Mouse (Mus musculus) hindbrain, embryonic 15.5 days (tissue): ENCODE results near the gene Fam50b. TPM values are rescaled to one million over a fixed set of nuclear protein-coding genes. Genes with fewer than 3 reads are reported as not detected.

Experiments
- ATAC-seq: fragments of 200-750 bp; cut with Nextera tagmentation; 2 replicates; pipeline ENCODE4 v1.8.0; 2017; ENCODE audit warnings: low read depth, moderate number of reproducible peaks, moderate TSS enrichment; ENCODE audit not compliant: low FRiP score
- H3K27ac ChIP-seq: fragments of 300-500 bp; sonication (generic); replicated peaks from 2 replicates; pipeline ENCODE4 v1.5.1; 2015; ENCODE audit warnings: mild to moderate bottlenecking, inconsistent platforms
- H3K27me3 ChIP-seq: fragments of 300-500 bp; sonication (generic); 2 replicates; pipeline ENCODE4 v1.6.1; 2015; ENCODE audit warnings: control low read depth, inconsistent platforms
- H3K36me3 ChIP-seq: fragments of 300-500 bp; sonication (generic); 2 replicates; pipeline ENCODE4 v1.6.1; 2015; ENCODE audit warnings: control low read depth, inconsistent platforms
- H3K4me1 ChIP-seq: fragments of 300-500 bp; sonication (generic); replicated peaks from 2 replicates; pipeline ENCODE4 v1.6.1; 2015; ENCODE audit warnings: control low read depth, inconsistent platforms
- H3K4me2 ChIP-seq: fragments of 300-500 bp; sonication (generic); 2 replicates; pipeline ENCODE4 v1.6.1; 2015; ENCODE audit warnings: moderate library complexity, mild to moderate bottlenecking, inconsistent platforms
- H3K4me3 ChIP-seq: fragments of 300-500 bp; sonication (generic); 2 replicates; pipeline ENCODE4 v1.5.1; 2015; ENCODE audit warnings: mild to moderate bottlenecking, inconsistent platforms
- H3K9ac ChIP-seq: fragments of 300-500 bp; sonication (generic); 2 replicates; pipeline ENCODE4 v1.6.1; 2015; ENCODE audit warnings: inconsistent platforms
- H3K9me3 ChIP-seq: fragments of 300-500 bp; sonication (generic); 2 replicates; pipeline ENCODE4 v1.6.1; 2016; ENCODE audit warnings: control low read depth, inconsistent platforms
- WGBS: fragments of 180-500 bp; shearing (Covaris S2); methylation state at CpG from one replicate; pipeline ENCODE4 v1.1.7; 2015; 5-methylcytosine and 5-hydroxymethylcytosine counted together
- polyA plus RNA-seq: library from polyadenylated mRNA; unstranded; fragments of >200 nt; fragmentation: Nextera tagmentation; extraction: Ambion mirVana; gene quantifications from 2 replicates; pipeline ENCODE4 v1.2.1, GENCODE M21; 2015

The Fam50b gene
- polyA plus RNA-seq, 1 experiment from 2014 or later = not detected

GRCm38 (mm10) chr13:34780856-34781610 is 46.4 kb downstream of the Fam50b start:
- no peak for ATAC-seq
- Histone ChIP-seq H3K9ac (no peak overlapping the region), H3K27me3 (no peaks in the 10 kb centered on the region), H3K4me2 (no peak overlapping the region), H3K4me3 (no peak overlapping the region), H3K9me3 (no peaks in the 10 kb centered on the region), H3K36me3 (no peaks in the 10 kb centered on the region), H3K27ac (no peak overlapping the region), H3K4me1 (no peaks in the 10 kb centered on the region)
- WGBS = 67% methylated on average over 7 of the region's 7 CpGs

- H3K4me1 ChIP-seq = no peaks in the 10 kb centered on the region
- no peak overlapping the region for H3K9ac ChIP-seq
- no peak for ATAC-seq
- no peak overlapping the region for H3K4me3 ChIP-seq
- H3K27me3 ChIP-seq = no peaks in the 10 kb centered on the region
- H3K4me2 ChIP-seq = no peak overlapping the region
- H3K36me3 ChIP-seq = no peaks in the 10 kb centered on the region
- no peak overlapping the region for H3K27ac ChIP-seq
- 82% methylated on average over 4 of the region's 4 CpGs for WGBS
- H3K9me3 ChIP-seq = no peaks in the 10 kb centered on the region
Observed at GRCm38 (mm10) chr13:34781611-34782009, 47.0 kb downstream of the Fam50b start.

GRCm38 (mm10) chr13:34784818-34785217 is 50.2 kb downstream of the Fam50b start:
- H3K9ac ChIP-seq = no peak overlapping the region
- 91% methylated on average over 8 of the region's 8 CpGs for WGBS
- no peaks in the 10 kb centered on the region for H3K36me3 ChIP-seq
- no peak overlapping the region for H3K4me2 ChIP-seq
- H3K4me3 ChIP-seq = no peak overlapping the region
- no peak overlapping the region for H3K27ac ChIP-seq
- no peak for ATAC-seq
- H3K4me1 ChIP-seq = no peaks in the 10 kb centered on the region
- no peaks in the 10 kb centered on the region for H3K9me3 ChIP-seq
- H3K27me3 ChIP-seq = no peaks in the 10 kb centered on the region

- 89% methylated on average over 5 of the region's 5 CpGs for WGBS
- Histone ChIP-seq H3K4me1 (no peaks in the 10 kb centered on the region), H3K27ac (no peak overlapping the region), H3K4me2 (no peak overlapping the region), H3K9ac (no peak overlapping the region), H3K4me3 (no peak overlapping the region), H3K36me3 (no peaks in the 10 kb centered on the region), H3K27me3 (no peaks in the 10 kb centered on the region), H3K9me3 (no peaks in the 10 kb centered on the region)
- ATAC-seq = no peak
Observed at GRCm38 (mm10) chr13:34786634-34787033, 52.0 kb downstream of the Fam50b start.

- ATAC-seq = no peak
- Histone ChIP-seq H3K9me3 (no peaks in the 10 kb centered on the region), H3K4me2 (no peak overlapping the region), H3K27ac (no peak overlapping the region), H3K9ac (no peak overlapping the region), H3K27me3 (no peaks in the 10 kb centered on the region), H3K4me3 (no peak overlapping the region), H3K36me3 (no peaks in the 10 kb centered on the region), H3K4me1 (no peaks in the 10 kb centered on the region)
- WGBS = 53% methylated on average over 5 of the region's 5 CpGs
Observed at GRCm38 (mm10) chr13:34787546-34787945, 52.9 kb downstream of the Fam50b start.

- no peaks in the 10 kb centered on the region for H3K4me1 ChIP-seq
- no peaks in the 10 kb centered on the region for H3K9me3 ChIP-seq
- H3K36me3 ChIP-seq = no peaks in the 10 kb centered on the region
- no peak overlapping the region for H3K9ac ChIP-seq
- WGBS = 86% methylated on average over 3 of the region's 3 CpGs
- no peaks in the 10 kb centered on the region for H3K27me3 ChIP-seq
- ATAC-seq = no peak
- no peak overlapping the region for H3K4me3 ChIP-seq
- H3K27ac ChIP-seq = no peak overlapping the region
- no peak overlapping the region for H3K4me2 ChIP-seq
Observed at GRCm38 (mm10) chr13:34789176-34789818, 54.6 kb downstream of the Fam50b start.

- no peaks in the 10 kb centered on the region for H3K27me3 ChIP-seq
- no peaks in the 10 kb centered on the region for H3K9me3 ChIP-seq
- 79% methylated on average over 7 of the region's 7 CpGs for WGBS
- H3K4me1 ChIP-seq = no peaks in the 10 kb centered on the region
- H3K9ac ChIP-seq = no peak overlapping the region
- no peak overlapping the region for H3K4me2 ChIP-seq
- H3K4me3 ChIP-seq = no peak overlapping the region
- ATAC-seq = no peak
- H3K27ac ChIP-seq = no peak overlapping the region
- H3K36me3 ChIP-seq = no peaks in the 10 kb centered on the region
Observed at GRCm38 (mm10) chr13:34793066-34793465, 58.4 kb downstream of the Fam50b start.

GRCm38 (mm10) chr13:34793816-34794215 is 59.2 kb downstream of the Fam50b start:
- H3K4me3 ChIP-seq = no peak overlapping the region
- no peak overlapping the region for H3K9ac ChIP-seq
- H3K4me2 ChIP-seq = no peak overlapping the region
- no peak for ATAC-seq
- 44% methylated on average over 2 of the region's 2 CpGs for WGBS
- no peaks in the 10 kb centered on the region for H3K27me3 ChIP-seq
- H3K27ac ChIP-seq = no peak overlapping the region
- H3K4me1 ChIP-seq = no peaks in the 10 kb centered on the region
- no peaks in the 10 kb centered on the region for H3K9me3 ChIP-seq
- no peaks in the 10 kb centered on the region for H3K36me3 ChIP-seq

GRCm38 (mm10) chr13:34794426-34794825 is 59.8 kb downstream of the Fam50b start:
- no peak overlapping the region for H3K9ac ChIP-seq
- no peak for ATAC-seq
- H3K36me3 ChIP-seq = no peaks in the 10 kb centered on the region
- no peaks in the 10 kb centered on the region for H3K9me3 ChIP-seq
- WGBS = 68% methylated on average over 2 of the region's 2 CpGs
- H3K4me3 ChIP-seq = no peak overlapping the region
- H3K27ac ChIP-seq = no peak overlapping the region
- no peak overlapping the region for H3K4me2 ChIP-seq
- no peaks in the 10 kb centered on the region for H3K27me3 ChIP-seq
- H3K4me1 ChIP-seq = no peaks in the 10 kb centered on the region

Other genes starting within 250 kb of the Fam50b start
- gene Pxdc1, start 81.4 kb upstream of the Fam50b start, polyA plus RNA-seq = 10.1 and 12.4 TPM in 2 replicates
- 56.8 and 60.6 TPM in 2 replicates for gene Prpf4b, start 140.5 kb downstream of the Fam50b start, polyA plus RNA-seq
- gene Fam217a, start 189.5 kb downstream of the Fam50b start, polyA plus RNA-seq = 0.82 and 0.98 TPM in 2 replicates
- not detected in 2 replicates for gene 4933417A18Rik, start 189.6 kb downstream of the Fam50b start, polyA plus RNA-seq
- gene Eci3, start 229.0 kb downstream of the Fam50b start, polyA plus RNA-seq = 0.78 and 0.90 TPM in 2 replicates